Mouse (Mus musculus) C2C12 (cell line): ENCODE measurements around the gene Ddx20. TPM values are rescaled to one million over a fixed set of nuclear protein-coding genes. Genes with fewer than 3 reads are reported as not detected.

Source experiments
- H3K27me3 ChIP-seq: one replicate; pipeline ENCODE4 v1.6.1; 2011; ENCODE audit not compliant: control insufficient read depth, insufficient read depth, insufficient read length
- H3K36me3 ChIP-seq: one replicate; pipeline ENCODE4 v1.6.1; 2011; ENCODE audit not compliant: control insufficient read depth, insufficient read depth
- H3K4me3 ChIP-seq: one replicate; pipeline ENCODE4 v1.5.1; 2011; ENCODE audit warnings: mild to moderate bottlenecking, control low read depth; ENCODE audit not compliant: poor library complexity, insufficient read depth, severe bottlenecking
- H3K79me2 ChIP-seq: one replicate; pipeline ENCODE4 v1.6.1; 2011; ENCODE audit not compliant: control insufficient read depth, insufficient read depth
- H3K79me3 ChIP-seq: one replicate; pipeline ENCODE4 v1.6.1; 2011; ENCODE audit warnings: low read depth, control low read depth
- H3ac ChIP-seq: one replicate; pipeline ENCODE3; 2011; ENCODE audit warnings: low read depth; ENCODE audit not compliant: control insufficient read depth, insufficient read length
- CEBPB ChIP-seq: IDR thresholded peaks from one replicate; pipeline ENCODE4 v1.6.1; 2011; ENCODE audit warnings: low read depth, mild to moderate bottlenecking, control low read depth, moderate library complexity
- CTCF ChIP-seq: IDR thresholded peaks from one replicate; pipeline ENCODE4 v1.5.1; 2011; ENCODE audit not compliant: control insufficient read depth, insufficient read depth, insufficient read length
- FOSL1 ChIP-seq: IDR thresholded peaks from one replicate; pipeline ENCODE4 v1.8.0; 2011; ENCODE audit warnings: mild to moderate bottlenecking, low read length; ENCODE audit not compliant: poor library complexity, insufficient read depth, severe bottlenecking
- MAX ChIP-seq: IDR thresholded peaks from one replicate; pipeline ENCODE4 v1.6.1; 2011; ENCODE audit warnings: mild to moderate bottlenecking, control low read depth
- MYOD1 ChIP-seq: IDR thresholded peaks from one replicate; pipeline ENCODE4 v1.6.1; 2011; ENCODE audit warnings: low read depth; ENCODE audit not compliant: control insufficient read depth, insufficient read length
- MYOG ChIP-seq: IDR thresholded peaks from one replicate; pipeline ENCODE4 v1.6.1; 2011; ENCODE audit not compliant: control insufficient read depth, insufficient read length; ENCODE audit errors: extremely low read depth
- USF1 ChIP-seq: IDR thresholded peaks from one replicate; pipeline ENCODE4 v1.6.1; 2011; ENCODE audit warnings: low read depth, mild to moderate bottlenecking, control low read depth, moderate library complexity
- polyA plus RNA-seq: library from polyadenylated mRNA; unstranded; fragments of >200 nt; fragmentation: generic; extraction: Trizol; gene quantifications from one replicate; pipeline ENCODE4 v1.2.1, GENCODE M21; 2012; ENCODE audit warnings: missing spikeins

Gene Ddx20
- polyA plus RNA-seq, 1 experiment: 15.7 TPM

DNA sequence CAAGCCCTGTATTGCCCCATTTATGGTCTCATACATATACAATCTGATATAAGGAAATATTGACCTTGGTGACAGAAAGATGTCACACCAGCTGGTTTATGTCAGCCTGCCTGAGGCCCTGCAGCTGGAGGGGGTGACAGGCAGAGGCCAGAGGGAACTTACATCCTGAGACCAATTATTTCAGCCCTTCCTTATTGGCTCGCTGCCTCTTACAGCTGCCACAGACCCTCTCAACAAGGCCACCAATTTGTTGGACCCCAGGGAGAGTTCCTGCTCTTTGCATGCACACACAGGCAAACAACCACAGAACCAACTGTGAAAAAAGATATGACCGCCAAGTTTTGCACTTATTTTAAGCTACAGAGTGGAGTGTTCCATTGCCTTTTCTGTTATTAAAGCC lies 55.1 kb downstream of the Ddx20 start:
- Histone ChIP-seq H3K79me2 (no peaks in the 10 kb centered on the region), H3ac (no peak overlapping the region), H3K36me3 (no peaks in the 10 kb centered on the region), H3K4me3 (no peak overlapping the region), H3K27me3 (no peaks in the 10 kb centered on the region), H3K79me3 (no peaks in the 10 kb centered on the region)
- TF ChIP-seq MYOG: no peak
- no peak for TF ChIP-seq USF1
- TF ChIP-seq CEBPB: no peak
- no peak for TF ChIP-seq CTCF
- no peak for TF ChIP-seq MAX
- no peak for TF ChIP-seq FOSL1
- no peak for TF ChIP-seq MYOD1

Other genes starting within 250 kb of the Ddx20 start
- gene Kcnd3, start 235.2 kb downstream of the Ddx20 start, polyA plus RNA-seq: 0.01 TPM
- 6.3 TPM for gene Inka2, start 17.0 kb upstream of the Ddx20 start, polyA plus RNA-seq
- 15.1 TPM for gene Rap1a, start 113.8 kb upstream of the Ddx20 start, polyA plus RNA-seq
- gene Adora3, start 183.3 kb upstream of the Ddx20 start, polyA plus RNA-seq: not detected
- not detected for gene Tmigd3, start 183.3 kb upstream of the Ddx20 start, polyA plus RNA-seq
- 0.06 TPM for gene I830077J02Rik, start 245.1 kb upstream of the Ddx20 start, polyA plus RNA-seq